Mouse (Mus musculus) small intestine, adult 2 months (tissue): ENCODE data around the gene AI661453.

Source experiments
- CTCF ChIP-seq: fragments of 200-500 bp; IDR thresholded peaks from 2 replicates; pipeline ENCODE4 v1.5.1; 2012; ENCODE audit warnings: low read depth, mild to moderate bottlenecking, control low read depth, inconsistent platforms, low read length, moderate library complexity, mixed read lengths; ENCODE audit not compliant: insufficient replicate concordance, insufficient read length; ENCODE audit errors: extremely low read depth
- POLR2A ChIP-seq: fragments of 200-500 bp; IDR thresholded peaks from 2 replicates; pipeline ENCODE4 v1.6.1; 2012; ENCODE audit warnings: low read depth, mild to moderate bottlenecking, control low read depth, inconsistent platforms, low read length, moderate library complexity

- TF ChIP-seq CTCF = no peak
- no peak for TF ChIP-seq POLR2A
These were observed 5.6 kb upstream of the AI661453 start for GRCm38 (mm10) chr17:47430815-47431214.
